Mouse (Mus musculus): ENCODE data around the gene Ifnar1. TPM values are rescaled to one million over a fixed set of nuclear protein-coding genes. Genes with fewer than 3 reads are reported as not detected.

The Ifnar1 gene
- polyA plus RNA-seq, 1 experiment: 32.2 TPM

DNA sequence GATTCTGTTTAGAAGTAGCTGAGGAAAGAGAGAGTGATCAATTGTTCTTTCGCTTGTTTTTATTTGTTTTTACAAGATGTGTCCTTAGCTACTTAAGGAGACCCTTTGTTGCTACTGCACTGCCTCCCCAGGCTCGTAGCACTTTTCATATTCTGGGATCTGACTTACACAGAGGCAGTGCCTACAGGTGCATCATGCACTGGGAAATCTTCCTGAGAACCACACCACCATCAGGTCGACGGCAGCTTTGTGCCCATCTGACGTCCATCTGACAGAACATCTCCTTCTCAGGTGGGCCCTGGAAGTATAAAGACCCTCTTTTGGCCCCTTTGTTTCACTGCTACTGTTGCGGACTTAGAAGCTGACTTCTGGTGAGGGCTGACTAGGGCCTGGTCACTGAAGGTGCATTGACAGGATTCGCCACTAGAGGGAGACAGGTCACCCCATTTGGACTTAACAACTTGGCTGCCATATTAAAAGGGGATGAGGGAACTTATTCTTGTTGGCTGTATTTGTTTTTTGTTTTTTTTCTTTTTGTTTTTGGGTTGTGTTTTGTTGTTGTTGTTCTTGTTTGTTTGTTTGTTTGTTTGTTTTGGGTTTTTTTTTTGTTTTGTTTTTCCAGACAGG lies 27.2 kb downstream of the Ifnar1 start:
- no peaks in the 10 kb centered on the region for H3K4me1 ChIP-seq (ENCODE audit: control insufficient read depth, insufficient read depth, low read length)
- H3K27ac ChIP-seq (ENCODE audit: insufficient read depth, low read length): no peak overlapping the region
- peak; percentile 89 for TF ChIP-seq CTCF (IDR thresholded peaks at IDR 0.05; ENCODE audit: borderline replicate concordance, insufficient read depth, low read depth, low read length)
- no peak for TF ChIP-seq POLR2A (IDR thresholded peaks at IDR 0.05; ENCODE audit: borderline replicate concordance, insufficient read depth, low read length)
- 33% methylated on average over 7 of the region's 7 CpGs for WGBS
- no peaks in the 10 kb centered on the region for H3K27me3 ChIP-seq (ENCODE audit: control insufficient read depth, insufficient read depth, low read length)
- DNase-seq: peak; percentile 68 to 82
- no peak overlapping the region for H3K4me3 ChIP-seq (replicated peaks; ENCODE audit: insufficient read depth, low read depth, low read length)

DNA sequence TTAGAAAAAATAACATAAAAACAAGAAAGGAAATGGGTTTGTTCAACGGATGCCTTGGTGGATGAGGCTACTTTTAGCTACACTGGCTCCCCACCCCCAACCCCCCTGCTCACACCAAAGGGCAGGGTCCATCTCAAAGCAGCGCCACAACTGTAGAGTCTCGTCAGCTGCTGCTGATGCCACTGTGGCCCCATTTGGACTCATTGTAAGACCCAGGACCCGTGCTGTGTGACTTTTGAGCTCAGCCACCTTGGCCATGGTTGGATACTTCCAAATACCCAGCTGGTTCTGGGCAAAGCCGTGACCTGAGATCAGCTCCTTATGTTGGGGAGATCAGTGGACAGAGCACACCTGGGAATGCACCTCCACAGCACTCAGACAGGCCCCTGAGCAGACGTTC lies 28.1 kb downstream of the Ifnar1 start:
- 89% methylated on average over 6 of the region's 6 CpGs for WGBS
- no peaks in the 10 kb centered on the region for H3K27me3 ChIP-seq (ENCODE audit: control insufficient read depth, insufficient read depth, low read length)

DNA sequence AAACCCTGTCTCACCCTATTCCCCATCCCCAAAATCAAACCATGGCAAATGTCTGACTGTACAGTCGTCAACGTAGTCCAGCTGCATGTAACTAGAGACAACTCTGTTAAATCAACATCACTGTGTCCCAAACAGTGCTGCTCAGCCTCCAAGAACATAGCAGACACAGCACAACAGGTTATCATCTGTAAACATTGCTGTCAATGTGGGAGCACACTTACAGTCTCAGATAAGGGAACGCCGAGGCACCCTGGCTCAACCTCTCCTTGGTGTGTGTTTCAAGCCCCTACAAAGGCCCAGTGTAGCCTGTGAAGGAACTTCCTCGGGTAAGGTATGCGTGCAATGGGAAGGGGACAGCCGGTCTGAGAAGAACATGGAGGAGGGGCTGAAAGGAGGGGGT lies 32.0 kb downstream of the Ifnar1 start:
- no peak for DNase-seq
- 88% methylated on average over 7 of the region's 7 CpGs for WGBS
- Histone ChIP-seq H3K27ac (ENCODE audit: insufficient read depth, low read length) (no peak overlapping the region), H3K27me3 (ENCODE audit: control insufficient read depth, insufficient read depth, low read length) (no peaks in the 10 kb centered on the region), H3K4me1 (ENCODE audit: control insufficient read depth, insufficient read depth, low read length) (no peaks in the 10 kb centered on the region), H3K4me3 (replicated peaks; ENCODE audit: insufficient read depth, low read depth, low read length) (no peak overlapping the region)
- no peak for TF ChIP-seq CTCF (IDR thresholded peaks at IDR 0.05; ENCODE audit: borderline replicate concordance, insufficient read depth, low read depth, low read length)
- TF ChIP-seq POLR2A (IDR thresholded peaks at IDR 0.05; ENCODE audit: borderline replicate concordance, insufficient read depth, low read length): no peak

More for the DNA sequence above, 28.1 kb downstream of the Ifnar1 start:
- H3K4me3 ChIP-seq (replicated peaks; ENCODE audit: insufficient read depth, low read depth, low read length): no peak overlapping the region
- no peaks in the 10 kb centered on the region for H3K4me1 ChIP-seq (ENCODE audit: control insufficient read depth, insufficient read depth, low read length)
- no peak for DNase-seq
- H3K27ac ChIP-seq (ENCODE audit: insufficient read depth, low read length): no peak overlapping the region
- no peak for TF ChIP-seq POLR2A (IDR thresholded peaks at IDR 0.05; ENCODE audit: borderline replicate concordance, insufficient read depth, low read length)
- no peak for TF ChIP-seq CTCF (IDR thresholded peaks at IDR 0.05; ENCODE audit: borderline replicate concordance, insufficient read depth, low read depth, low read length)

DNA sequence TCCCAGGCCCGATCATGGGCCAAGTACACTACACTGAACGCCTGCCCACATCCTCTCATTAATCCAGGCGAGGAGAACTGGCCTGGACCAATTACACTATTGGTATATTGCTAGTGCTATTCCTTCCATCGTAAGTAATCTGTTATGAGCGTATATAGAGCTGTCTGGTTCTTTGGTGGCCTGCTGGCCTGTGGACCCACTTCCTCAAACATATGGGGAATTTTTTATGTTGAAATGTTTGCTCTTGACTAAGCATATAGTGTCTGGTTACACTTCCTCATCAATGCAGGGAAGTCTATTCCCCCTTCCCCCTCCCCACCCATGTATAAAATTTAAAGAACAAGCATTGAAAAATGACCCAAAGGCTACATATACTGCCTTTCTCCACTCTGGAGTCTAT lies 37.0 kb downstream of the Ifnar1 start:
- no peak for DNase-seq
- TF ChIP-seq POLR2A (IDR thresholded peaks at IDR 0.05; ENCODE audit: borderline replicate concordance, insufficient read depth, low read length): no peak
- no peak for TF ChIP-seq CTCF (IDR thresholded peaks at IDR 0.05; ENCODE audit: borderline replicate concordance, insufficient read depth, low read depth, low read length)
- Histone ChIP-seq H3K27ac (ENCODE audit: insufficient read depth, low read length) (no peak overlapping the region), H3K4me1 (ENCODE audit: control insufficient read depth, insufficient read depth, low read length) (no peaks in the 10 kb centered on the region), H3K4me3 (replicated peaks; ENCODE audit: insufficient read depth, low read depth, low read length) (no peak overlapping the region), H3K27me3 (ENCODE audit: control insufficient read depth, insufficient read depth, low read length) (no peaks in the 10 kb centered on the region)
- WGBS: 89% methylated on average over 5 of the region's 5 CpGs

DNA sequence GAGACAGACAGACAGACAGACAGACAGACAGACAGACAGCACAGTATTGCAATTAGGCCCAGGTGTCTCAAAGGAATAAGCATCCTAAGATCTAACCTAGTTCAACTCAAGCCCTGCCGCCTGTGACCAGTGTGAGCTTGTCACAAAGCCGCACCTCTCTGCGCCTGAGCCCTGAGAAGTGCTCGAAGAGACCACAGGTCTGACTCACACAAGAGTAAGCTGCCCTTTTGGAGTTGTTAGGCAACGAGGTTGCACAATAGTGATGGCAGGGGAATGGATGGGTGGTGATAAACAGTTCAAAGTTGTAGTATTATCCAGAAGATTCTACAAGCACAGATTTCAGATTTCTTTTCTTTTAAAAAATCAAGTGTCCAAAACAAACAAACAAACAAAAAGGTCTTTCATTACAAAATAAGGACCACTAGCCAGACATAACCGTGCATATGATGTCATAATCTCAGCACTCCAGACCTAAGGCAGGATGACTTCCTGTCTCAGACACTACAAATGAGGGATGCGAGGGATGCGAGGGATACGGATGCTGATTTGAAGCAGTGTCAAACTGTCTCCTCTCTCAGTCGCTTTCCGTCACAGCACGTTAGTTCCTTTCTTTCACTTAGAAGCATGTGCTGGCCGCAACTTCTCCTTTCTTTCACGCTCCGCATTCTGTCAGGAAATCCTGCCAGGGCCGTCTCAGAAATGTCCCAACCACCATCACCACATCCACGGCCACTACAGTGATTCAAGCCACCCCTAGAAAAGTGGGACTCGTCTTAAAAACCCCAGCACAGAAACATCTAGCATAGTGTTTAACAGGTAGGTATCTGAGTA lies 37.7 kb downstream of the Ifnar1 start:
- Histone ChIP-seq H3K4me1 (ENCODE audit: control insufficient read depth, insufficient read depth, low read length) (no peaks in the 10 kb centered on the region), H3K27ac (ENCODE audit: insufficient read depth, low read length) (no peak overlapping the region; the same call in 1 of the 2 replicates), H3K27me3 (ENCODE audit: control insufficient read depth, insufficient read depth, low read length) (no peaks in the 10 kb centered on the region), H3K4me3 (replicated peaks; ENCODE audit: insufficient read depth, low read depth, low read length) (no peak overlapping the region)
- WGBS: 56% methylated on average over 18 of the region's 18 CpGs
- TF ChIP-seq CTCF (IDR thresholded peaks at IDR 0.05; ENCODE audit: borderline replicate concordance, insufficient read depth, low read depth, low read length) (no peak), POLR2A (IDR thresholded peaks at IDR 0.05; ENCODE audit: borderline replicate concordance, insufficient read depth, low read length) (no peak)
- DNase-seq: no peak

DNA sequence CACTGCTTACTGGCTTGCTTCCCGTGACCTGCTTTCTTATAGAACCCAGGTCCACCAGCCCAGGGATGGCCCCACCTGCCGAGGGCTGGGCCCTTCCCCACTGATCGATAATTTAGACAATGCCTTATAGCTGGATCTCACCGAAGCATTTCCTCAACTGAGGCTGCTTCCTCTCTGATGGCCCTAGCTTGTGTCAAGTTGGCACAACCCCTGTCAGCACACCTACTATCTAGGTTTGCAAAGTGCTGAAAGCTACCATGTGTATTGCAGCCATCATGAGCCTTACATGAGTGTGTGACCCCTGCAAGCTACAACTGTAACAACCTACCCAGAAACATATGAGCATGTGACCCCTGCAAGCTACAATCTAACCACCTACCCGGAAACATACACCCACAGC lies 39.2 kb downstream of the Ifnar1 start:
- no peak for DNase-seq
- Histone ChIP-seq H3K27ac (ENCODE audit: insufficient read depth, low read length) (no peak overlapping the region), H3K4me1 (ENCODE audit: control insufficient read depth, insufficient read depth, low read length) (no peaks in the 10 kb centered on the region), H3K27me3 (ENCODE audit: control insufficient read depth, insufficient read depth, low read length) (no peaks in the 10 kb centered on the region), H3K4me3 (replicated peaks; ENCODE audit: insufficient read depth, low read depth, low read length) (no peak overlapping the region)
- no peak for TF ChIP-seq POLR2A (IDR thresholded peaks at IDR 0.05; ENCODE audit: borderline replicate concordance, insufficient read depth, low read length)
- TF ChIP-seq CTCF (IDR thresholded peaks at IDR 0.05; ENCODE audit: borderline replicate concordance, insufficient read depth, low read depth, low read length): no peak
- WGBS: 94% methylated on average over 5 of the region's 5 CpGs

DNA sequence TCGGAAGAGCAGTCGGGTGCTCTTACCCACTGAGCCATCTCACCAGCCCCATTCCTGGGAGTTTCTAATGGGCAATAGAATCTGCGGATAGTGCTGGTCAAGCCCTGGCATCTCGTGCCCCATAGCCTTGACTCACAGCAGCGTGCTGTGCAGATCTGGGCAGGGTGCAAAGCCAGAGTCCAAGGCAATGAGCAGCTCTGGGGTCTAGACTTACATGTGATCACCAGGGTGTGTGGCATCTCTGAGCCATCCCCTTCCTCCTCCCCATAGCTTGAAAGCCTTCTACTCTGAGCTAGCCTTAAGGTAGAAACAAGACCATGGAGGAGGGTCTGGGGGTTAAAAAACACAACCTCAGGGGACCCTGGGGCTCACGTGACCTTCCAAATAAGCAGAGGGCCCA lies 41.2 kb downstream of the Ifnar1 start:
- TF ChIP-seq POLR2A (IDR thresholded peaks at IDR 0.05; ENCODE audit: borderline replicate concordance, insufficient read depth, low read length) (no peak), CTCF (IDR thresholded peaks at IDR 0.05; ENCODE audit: borderline replicate concordance, insufficient read depth, low read depth, low read length) (no peak)
- Histone ChIP-seq H3K27ac (ENCODE audit: insufficient read depth, low read length) (no peak overlapping the region), H3K27me3 (ENCODE audit: control insufficient read depth, insufficient read depth, low read length) (no peaks in the 10 kb centered on the region), H3K4me1 (ENCODE audit: control insufficient read depth, insufficient read depth, low read length) (no peaks in the 10 kb centered on the region), H3K4me3 (replicated peaks; ENCODE audit: insufficient read depth, low read depth, low read length) (no peak overlapping the region)
- no peak for DNase-seq
- 91% methylated on average over 6 of the region's 6 CpGs for WGBS

DNA sequence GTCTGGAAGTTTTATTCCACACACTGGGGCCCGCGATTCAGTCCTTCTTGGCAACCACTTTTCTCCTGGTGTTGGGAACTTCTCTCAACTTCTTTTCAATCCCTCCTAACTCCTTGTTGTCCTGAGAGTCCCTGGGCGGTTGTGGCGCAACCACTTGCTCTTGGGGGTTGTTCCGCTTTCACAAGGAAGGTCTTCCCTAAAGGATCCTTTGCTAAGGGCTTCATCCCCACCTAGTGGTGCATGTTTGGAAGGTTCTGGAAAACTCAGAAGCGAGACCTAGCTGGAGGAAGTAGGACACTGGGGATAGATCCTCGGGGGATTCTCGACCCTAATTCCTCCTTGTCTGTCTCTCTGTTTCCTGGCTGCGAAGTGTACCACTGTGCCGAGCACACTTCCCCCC lies 42.0 kb downstream of the Ifnar1 start:
- no peak for TF ChIP-seq POLR2A (IDR thresholded peaks at IDR 0.05; ENCODE audit: borderline replicate concordance, insufficient read depth, low read length)
- no peak for TF ChIP-seq CTCF (IDR thresholded peaks at IDR 0.05; ENCODE audit: borderline replicate concordance, insufficient read depth, low read depth, low read length)
- Histone ChIP-seq H3K4me3 (replicated peaks; ENCODE audit: insufficient read depth, low read depth, low read length) (no peak overlapping the region), H3K27me3 (ENCODE audit: control insufficient read depth, insufficient read depth, low read length) (no peaks in the 10 kb centered on the region), H3K4me1 (ENCODE audit: control insufficient read depth, insufficient read depth, low read length) (no peaks in the 10 kb centered on the region), H3K27ac (ENCODE audit: insufficient read depth, low read length) (no peak overlapping the region)
- DNase-seq: no peak
- WGBS: 72% methylated on average over 10 of the region's 10 CpGs

Measured in cerebellum, adult 2 months (tissue).